Mouse (Mus musculus): Measurements from ENCODE around the gene Gm17469. TPM values are rescaled to one million over a fixed set of nuclear protein-coding genes. Genes with fewer than 3 reads are reported as not detected.
"Not testable (repeated sequence)": the region's sequence is repeated elsewhere in the genome, so short reads cannot be mapped to it uniquely, and the experiment has no call there.

The Gm17469 gene
- polyA plus RNA-seq (2017; shearing (Covaris generic)) = not detected

DNA sequence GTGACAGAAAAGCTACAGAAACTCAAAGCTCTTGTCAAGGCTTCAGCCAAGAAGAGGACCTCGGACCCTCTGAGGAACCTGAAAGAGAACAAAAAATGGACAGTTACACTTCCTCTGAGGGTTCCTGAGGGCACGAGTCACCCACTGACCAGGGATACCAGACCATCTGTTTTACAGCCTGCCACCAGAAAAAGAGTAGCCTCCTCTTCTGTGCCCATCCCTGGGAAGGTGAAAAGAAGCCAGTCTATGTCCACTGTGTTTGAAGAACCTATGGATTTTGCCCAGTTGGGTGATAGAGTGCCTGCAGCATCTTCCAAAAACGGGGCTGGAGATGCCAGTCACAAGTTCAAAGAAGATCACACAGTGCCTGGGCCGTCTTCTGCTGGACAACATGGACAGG, at the start of gene Gm17469:
Gm17469 (plus strand) TSS at position 301 of the 400 bp plus-strand sequence.
- ATAC-seq = not testable (repeated sequence)

Other genes starting within 250 kb of the Gm17469 start
- not detected for gene Gm17584, start 129.3 kb upstream of the Gm17469 start, polyA plus RNA-seq (2017; shearing (Covaris generic))

All from activated CD4-positive, CD25-positive, alpha-beta regulatory T cell, adult 4 months (primary cell).